Mouse (Mus musculus): ENCODE results near the gene Rapgef4. TPM values are rescaled to one million over a fixed set of nuclear protein-coding genes. Genes with fewer than 3 reads are reported as not detected.

The Rapgef4 gene
- polyA plus RNA-seq, 1 experiment from 2014 or later: 5.3 TPM

DNA sequence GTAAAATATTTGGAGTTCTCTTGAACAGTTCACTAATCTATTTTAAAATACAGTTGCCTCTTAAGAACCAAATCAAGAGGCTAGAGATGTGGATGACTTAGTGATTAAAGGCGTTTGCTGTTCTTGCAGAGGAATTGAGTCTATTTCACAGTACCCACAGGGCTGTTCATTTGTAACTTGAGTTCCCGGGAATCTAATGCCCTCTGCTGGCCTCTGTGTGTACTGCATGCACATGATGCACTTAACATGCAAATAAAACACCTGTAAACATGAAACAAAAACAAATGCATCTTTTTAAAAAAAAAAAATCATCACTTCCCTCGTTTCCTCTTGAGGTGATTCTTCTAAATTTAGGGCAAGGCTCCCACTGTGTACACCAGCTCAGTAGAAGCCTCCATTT lies 238.9 kb downstream of the Rapgef4 start:
- no peak for ATAC-seq (ENCODE audit: insufficient number of reproducible peaks, low FRiP score)
- 29% methylated on average over 3 of the region's 3 CpGs for WGBS

DNA sequence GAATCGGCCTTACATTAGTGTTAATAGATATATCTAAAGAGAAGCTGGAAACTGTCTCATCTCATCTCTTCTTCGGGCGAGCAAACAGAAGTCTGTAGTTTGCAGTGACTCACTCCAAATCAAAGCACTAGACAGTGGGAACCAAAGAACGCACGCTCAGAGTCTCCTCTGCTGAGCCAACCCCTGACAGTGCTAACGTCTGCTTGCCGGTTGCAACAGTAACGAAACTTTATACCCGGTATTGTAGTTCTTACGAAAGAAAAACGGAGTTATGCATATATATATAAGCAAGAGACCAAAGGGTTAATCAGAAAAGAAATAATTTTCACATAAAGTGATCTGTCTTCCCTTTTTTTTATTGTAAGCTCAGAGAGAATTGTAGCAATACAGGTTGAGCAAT lies 240.2 kb downstream of the Rapgef4 start:
- Histone ChIP-seq H3K27me3 (replicated peaks) (no peaks in the 10 kb centered on the region), H3K36me3 (no peaks in the 10 kb centered on the region), H3K9ac (no peak overlapping the region), H3K4me3 (no peak overlapping the region), H3K4me1 (replicated peaks) (peaks cover 8% of the 10 kb centered on the region), H3K9me3 (replicated peaks) (no peaks in the 10 kb centered on the region), H3K4me2 (no peak overlapping the region), H3K27ac (ENCODE audit: poor library complexity, severe bottlenecking) (no peak overlapping the region)
- ATAC-seq (ENCODE audit: insufficient number of reproducible peaks, low FRiP score): no peak
- WGBS: 69% methylated on average over 11 of the region's 11 CpGs

More for the DNA sequence above, 238.9 kb downstream of the Rapgef4 start:
- Histone ChIP-seq H3K4me1 (replicated peaks) (peaks cover 8% of the 10 kb centered on the region), H3K9ac (no peak overlapping the region), H3K4me3 (no peak overlapping the region), H3K9me3 (replicated peaks) (no peaks in the 10 kb centered on the region), H3K4me2 (no peak overlapping the region), H3K27ac (ENCODE audit: poor library complexity, severe bottlenecking) (no peak overlapping the region), H3K36me3 (no peaks in the 10 kb centered on the region), H3K27me3 (replicated peaks) (no peaks in the 10 kb centered on the region)

DNA sequence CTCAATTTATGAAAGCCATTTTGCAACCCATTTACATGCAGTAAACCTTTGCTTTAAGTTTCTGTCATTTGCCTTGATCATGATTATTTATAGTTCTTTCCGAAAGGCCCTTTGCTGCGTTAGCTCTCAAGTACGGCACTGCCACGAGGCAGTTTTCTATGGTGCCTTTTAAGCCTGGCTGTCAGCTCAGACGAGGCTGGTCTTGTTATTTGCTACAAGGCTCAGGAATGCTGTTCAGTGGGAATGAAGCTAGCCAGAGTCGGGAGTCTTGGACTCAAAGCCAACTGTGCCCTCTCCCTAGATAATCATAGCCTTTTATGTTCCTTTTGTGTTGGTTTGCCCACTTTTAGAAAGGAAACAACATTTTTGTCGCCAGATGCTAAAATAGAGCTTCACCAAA lies 240.7 kb downstream of the Rapgef4 start:
- peaks cover 8% of the 10 kb centered on the region for H3K4me1 ChIP-seq (replicated peaks)
- no peaks in the 10 kb centered on the region for H3K27me3 ChIP-seq (replicated peaks)
- peak overlapping the region; percentile 32 for H3K27ac ChIP-seq (ENCODE audit: poor library complexity, severe bottlenecking)
- WGBS: 37% methylated on average over 7 of the region's 7 CpGs
- H3K4me3 ChIP-seq: no peak overlapping the region
- no peaks in the 10 kb centered on the region for H3K36me3 ChIP-seq
- no peak for ATAC-seq (ENCODE audit: insufficient number of reproducible peaks, low FRiP score)
- H3K9me3 ChIP-seq (replicated peaks): no peaks in the 10 kb centered on the region
- H3K4me2 ChIP-seq: no peak overlapping the region
- H3K9ac ChIP-seq: no peak overlapping the region

DNA sequence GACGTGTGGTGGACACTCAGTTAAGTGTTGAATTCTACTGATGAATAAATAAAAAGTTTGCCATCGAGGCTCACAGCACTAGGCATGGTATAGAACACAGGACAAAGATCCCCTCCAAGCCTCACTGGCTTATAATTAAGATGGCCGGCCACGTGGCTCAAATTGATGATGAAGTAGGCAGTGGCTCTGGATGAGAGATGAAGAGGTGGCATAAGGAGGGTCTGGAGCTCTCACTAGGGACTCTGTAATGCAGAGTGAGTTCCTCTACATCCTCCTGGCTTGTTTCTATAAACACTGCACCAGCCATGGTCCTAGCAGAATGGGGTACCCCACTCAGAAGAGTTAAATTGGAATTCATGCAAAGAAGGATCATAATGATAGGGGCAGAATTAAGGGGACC lies 241.2 kb downstream of the Rapgef4 start:
- Histone ChIP-seq H3K27ac (ENCODE audit: poor library complexity, severe bottlenecking) (no peak overlapping the region), H3K4me2 (no peak overlapping the region), H3K4me3 (no peak overlapping the region), H3K4me1 (replicated peaks) (peaks cover 8% of the 10 kb centered on the region), H3K36me3 (no peaks in the 10 kb centered on the region), H3K9ac (no peak overlapping the region), H3K27me3 (replicated peaks) (no peaks in the 10 kb centered on the region), H3K9me3 (replicated peaks) (no peaks in the 10 kb centered on the region)
- ATAC-seq (ENCODE audit: insufficient number of reproducible peaks, low FRiP score): no peak
- 82% methylated on average over 4 of the region's 4 CpGs for WGBS

DNA sequence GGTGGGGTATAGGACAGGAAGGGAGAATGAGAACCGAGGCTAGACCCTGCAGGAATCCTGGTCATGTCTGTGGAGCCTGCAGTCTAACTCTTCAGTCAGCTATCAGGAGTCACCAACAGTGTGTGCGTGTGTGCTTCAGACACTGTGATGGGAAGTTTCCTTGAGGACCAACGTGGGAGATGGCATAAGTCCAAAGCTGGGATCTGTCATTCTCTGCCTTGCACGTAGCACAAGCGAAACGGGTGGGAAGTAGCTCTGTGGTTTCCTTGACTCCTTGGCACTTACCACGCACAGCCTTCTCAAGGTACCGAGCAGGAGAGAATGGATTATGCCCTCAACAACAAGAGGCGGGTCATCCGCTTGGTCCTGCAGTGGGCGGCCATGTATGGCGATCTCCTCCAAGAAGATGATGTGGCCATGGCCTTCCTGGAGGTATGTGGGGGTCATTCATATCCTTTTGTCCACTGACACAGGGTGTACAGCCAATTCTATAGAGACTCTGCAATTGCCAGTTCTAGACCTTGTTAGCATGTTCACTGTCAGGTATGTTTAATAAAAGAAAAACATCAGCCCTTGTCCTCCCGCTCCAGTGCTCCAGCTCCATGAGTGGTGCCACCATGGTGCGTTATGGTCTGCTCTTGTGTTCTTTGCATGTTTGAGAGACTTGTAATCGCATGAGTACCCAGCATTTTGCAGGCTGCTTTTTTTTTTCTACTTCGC lies 241.9 kb downstream of the Rapgef4 start:
- Histone ChIP-seq H3K9ac (no peak overlapping the region), H3K27me3 (replicated peaks) (no peaks in the 10 kb centered on the region), H3K36me3 (no peaks in the 10 kb centered on the region), H3K4me3 (no peak overlapping the region), H3K9me3 (replicated peaks) (no peaks in the 10 kb centered on the region), H3K4me2 (no peak overlapping the region), H3K27ac (ENCODE audit: poor library complexity, severe bottlenecking) (no peak overlapping the region), H3K4me1 (replicated peaks) (peaks cover 8% of the 10 kb centered on the region)
- no peak for ATAC-seq (ENCODE audit: insufficient number of reproducible peaks, low FRiP score)
- 84% methylated on average over 16 of the region's 16 CpGs for WGBS

DNA sequence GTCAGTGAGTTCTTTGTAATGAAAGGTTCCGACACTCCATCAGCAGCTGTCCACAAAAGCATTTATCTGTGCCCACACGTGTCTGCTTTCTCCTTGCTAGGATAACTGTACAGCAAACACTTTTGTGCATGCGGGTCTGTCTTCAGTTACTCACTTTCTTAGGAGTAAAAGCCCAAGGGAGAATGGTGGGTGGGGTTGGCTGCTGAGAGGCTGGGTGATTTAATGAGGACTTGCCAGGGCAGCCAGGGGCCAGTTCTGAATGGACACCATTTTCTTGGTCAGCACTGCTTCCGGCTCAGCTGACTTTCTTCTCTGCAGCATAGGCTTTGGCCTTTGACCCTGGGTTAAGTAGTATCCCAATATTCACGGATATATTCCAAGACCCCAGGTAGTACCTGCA lies 242.4 kb downstream of the Rapgef4 start:
- ATAC-seq (ENCODE audit: insufficient number of reproducible peaks, low FRiP score): no peak
- no peaks in the 10 kb centered on the region for H3K9me3 ChIP-seq (replicated peaks)
- WGBS: 60% methylated on average over 5 of the region's 5 CpGs
- no peak overlapping the region for H3K27ac ChIP-seq (ENCODE audit: poor library complexity, severe bottlenecking)
- H3K4me2 ChIP-seq: no peak overlapping the region
- H3K27me3 ChIP-seq (replicated peaks): no peaks in the 10 kb centered on the region
- H3K4me3 ChIP-seq: no peak overlapping the region
- H3K36me3 ChIP-seq: no peaks in the 10 kb centered on the region
- H3K4me1 ChIP-seq (replicated peaks): peaks cover 8% of the 10 kb centered on the region
- H3K9ac ChIP-seq: no peak overlapping the region

DNA sequence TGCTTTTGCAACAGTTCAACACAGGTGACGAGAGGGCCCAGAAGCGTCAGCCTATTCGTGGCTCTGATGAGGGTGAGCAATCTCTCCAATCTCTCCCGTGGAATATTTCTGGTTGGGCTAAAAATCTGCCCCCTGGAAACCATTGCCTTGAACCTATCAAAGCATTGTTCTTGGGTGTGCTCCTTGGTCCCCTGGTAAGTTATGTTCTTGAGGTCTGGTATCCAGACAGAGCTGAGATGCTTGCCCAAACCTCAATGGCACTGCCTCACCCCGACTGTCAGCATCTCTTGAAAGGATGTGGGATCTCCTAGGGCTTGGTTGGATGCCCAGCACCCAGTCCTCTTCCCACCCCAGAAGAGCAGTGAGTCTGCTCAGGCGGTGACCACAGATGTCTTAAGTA lies 245.0 kb downstream of the Rapgef4 start:
- Histone ChIP-seq H3K27me3 (replicated peaks) (no peaks in the 10 kb centered on the region), H3K9ac (no peak overlapping the region), H3K36me3 (no peaks in the 10 kb centered on the region), H3K4me3 (no peak overlapping the region), H3K27ac (ENCODE audit: poor library complexity, severe bottlenecking) (no peak overlapping the region), H3K4me1 (replicated peaks) (peaks cover 11% of the 10 kb centered on the region), H3K9me3 (replicated peaks) (no peaks in the 10 kb centered on the region), H3K4me2 (no peak overlapping the region)
- WGBS: 76% methylated on average over 6 of the region's 6 CpGs
- ATAC-seq (ENCODE audit: insufficient number of reproducible peaks, low FRiP score): no peak

DNA sequence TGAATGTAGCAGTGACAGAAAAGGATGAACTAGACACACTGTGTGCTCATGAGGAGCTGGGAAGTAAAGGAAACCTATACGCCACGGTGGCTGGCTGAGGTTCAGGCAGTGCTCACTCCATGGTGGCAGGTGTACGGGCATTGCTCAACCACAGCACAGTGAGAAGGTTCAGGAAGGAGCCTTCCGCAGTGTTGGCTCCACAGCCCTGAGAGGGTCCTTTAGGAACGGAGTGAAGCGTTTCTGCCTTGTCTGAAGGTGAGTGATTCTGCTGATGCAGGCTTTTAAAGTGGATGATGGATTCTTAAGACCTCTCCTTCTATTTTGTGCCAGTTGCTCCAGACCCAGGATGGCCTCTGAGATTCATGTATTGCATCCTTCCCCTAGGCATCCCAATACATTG lies 246.4 kb downstream of the Rapgef4 start:
- H3K9me3 ChIP-seq (replicated peaks): no peaks in the 10 kb centered on the region
- WGBS: 93% methylated on average over 6 of the region's 6 CpGs
- no peak for ATAC-seq (ENCODE audit: insufficient number of reproducible peaks, low FRiP score)
- H3K4me1 ChIP-seq (replicated peaks): peaks cover 8% of the 10 kb centered on the region
- H3K4me3 ChIP-seq: no peak overlapping the region
- H3K4me2 ChIP-seq: no peak overlapping the region
- H3K9ac ChIP-seq: no peak overlapping the region
- H3K27ac ChIP-seq (ENCODE audit: poor library complexity, severe bottlenecking): no peak overlapping the region
- no peaks in the 10 kb centered on the region for H3K36me3 ChIP-seq
- H3K27me3 ChIP-seq (replicated peaks): no peaks in the 10 kb centered on the region

DNA sequence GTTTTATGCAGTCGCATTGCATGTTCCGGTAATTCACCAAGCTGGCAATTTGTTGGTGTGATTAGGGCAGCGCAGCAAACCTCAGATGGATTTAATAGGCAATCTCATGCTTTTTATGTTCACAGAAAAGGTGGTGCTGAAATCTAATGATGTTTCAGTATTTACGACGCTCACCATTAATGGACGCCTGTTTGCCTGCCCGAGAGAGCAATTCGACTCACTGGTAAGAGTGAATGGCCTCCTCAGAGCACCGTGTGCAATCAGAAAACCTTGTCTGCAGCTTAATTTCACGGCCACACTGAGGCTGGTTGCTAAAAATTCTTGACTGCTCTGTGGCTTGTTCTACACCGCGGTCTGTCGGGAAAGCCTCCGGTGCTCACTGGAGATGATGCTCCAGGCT lies 247.8 kb downstream of the Rapgef4 start:
- Histone ChIP-seq H3K4me2 (no peak overlapping the region), H3K9ac (no peak overlapping the region), H3K9me3 (replicated peaks) (no peaks in the 10 kb centered on the region), H3K4me1 (replicated peaks) (peaks cover 8% of the 10 kb centered on the region), H3K27me3 (replicated peaks) (no peaks in the 10 kb centered on the region), H3K27ac (ENCODE audit: poor library complexity, severe bottlenecking) (no peak overlapping the region), H3K4me3 (no peak overlapping the region), H3K36me3 (no peaks in the 10 kb centered on the region)
- 87% methylated on average over 14 of the region's 14 CpGs for WGBS
- ATAC-seq (ENCODE audit: insufficient number of reproducible peaks, low FRiP score): no peak

DNA sequence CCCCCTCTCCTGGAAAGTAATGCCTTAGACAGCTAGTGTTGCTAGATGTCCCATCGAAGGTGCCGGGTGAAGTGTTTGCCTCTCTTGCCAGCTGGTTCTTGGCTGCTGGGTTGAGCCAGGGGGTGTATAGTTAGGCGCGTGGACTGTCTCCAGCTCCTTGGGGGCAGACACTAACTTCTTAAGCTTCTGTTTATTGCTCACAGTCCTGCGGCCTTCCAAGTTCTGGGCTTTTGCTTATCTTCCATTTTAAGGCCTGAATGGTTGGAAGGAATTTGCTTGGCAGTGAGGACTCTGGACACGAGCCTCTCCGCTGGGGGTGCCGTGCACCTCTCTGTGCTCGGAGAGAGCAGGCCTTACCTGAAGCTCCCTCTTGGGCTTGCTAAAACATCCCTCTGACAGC lies 249.5 kb downstream of the Rapgef4 start:
- no peak for ATAC-seq (ENCODE audit: insufficient number of reproducible peaks, low FRiP score)
- Histone ChIP-seq H3K4me3 (no peak overlapping the region), H3K9me3 (replicated peaks) (no peaks in the 10 kb centered on the region), H3K27me3 (replicated peaks) (no peaks in the 10 kb centered on the region), H3K27ac (ENCODE audit: poor library complexity, severe bottlenecking) (no peak overlapping the region), H3K4me2 (no peak overlapping the region), H3K9ac (no peak overlapping the region), H3K36me3 (no peaks in the 10 kb centered on the region), H3K4me1 (replicated peaks) (peaks cover 12% of the 10 kb centered on the region)
- 72% methylated on average over 9 of the region's 9 CpGs for WGBS

DNA sequence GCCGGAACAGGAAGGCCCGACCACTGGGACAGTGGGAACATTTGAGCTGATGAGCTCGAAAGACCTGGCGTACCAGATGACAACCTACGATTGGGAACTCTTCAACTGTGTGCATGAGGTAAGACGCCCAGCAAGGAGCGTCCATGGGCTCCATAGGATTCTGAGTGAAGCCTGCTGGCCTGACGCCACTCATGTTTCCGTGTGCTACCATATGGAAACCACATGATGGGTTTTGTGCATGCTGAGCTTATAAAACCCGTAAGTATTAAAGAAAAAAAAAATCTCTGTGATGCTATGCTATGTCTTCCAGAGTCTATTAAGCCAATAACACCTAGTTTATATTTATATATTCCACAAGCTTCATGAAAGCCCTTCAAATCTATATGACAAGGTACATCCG lies 253.0 kb downstream of the Rapgef4 start:
- H3K9ac ChIP-seq: no peak overlapping the region
- WGBS: 87% methylated on average over 11 of the region's 11 CpGs
- no peak overlapping the region for H3K27ac ChIP-seq (ENCODE audit: poor library complexity, severe bottlenecking)
- H3K36me3 ChIP-seq: no peaks in the 10 kb centered on the region
- no peak overlapping the region for H3K4me3 ChIP-seq
- no peaks in the 10 kb centered on the region for H3K9me3 ChIP-seq (replicated peaks)
- H3K4me1 ChIP-seq (replicated peaks): peaks cover 23% of the 10 kb centered on the region
- no peak for ATAC-seq (ENCODE audit: insufficient number of reproducible peaks, low FRiP score)
- no peak overlapping the region for H3K4me2 ChIP-seq
- H3K27me3 ChIP-seq (replicated peaks): no peaks in the 10 kb centered on the region

DNA sequence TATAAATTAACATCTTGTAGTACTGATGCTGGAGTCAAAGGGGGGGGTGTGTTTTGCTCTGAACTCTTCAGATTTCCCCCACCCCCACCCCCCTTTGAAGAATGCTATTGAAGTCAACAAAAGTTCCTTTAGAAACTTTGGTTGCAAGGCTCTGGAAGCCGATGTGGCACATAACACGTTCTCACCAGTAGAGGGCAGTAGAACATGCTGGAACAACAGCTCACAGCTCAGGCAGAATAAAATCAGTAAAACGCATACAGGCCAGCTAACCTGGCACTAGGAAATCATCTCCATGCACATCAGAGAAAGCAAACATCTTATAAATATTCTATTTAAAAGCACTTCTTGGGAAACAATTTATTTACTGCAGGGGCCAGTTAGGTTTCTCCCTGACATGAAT lies 253.9 kb downstream of the Rapgef4 start:
- Histone ChIP-seq H3K27ac (ENCODE audit: poor library complexity, severe bottlenecking) (peak overlapping the region; percentile 99), H3K36me3 (no peaks in the 10 kb centered on the region), H3K27me3 (replicated peaks) (no peaks in the 10 kb centered on the region), H3K9me3 (replicated peaks) (no peaks in the 10 kb centered on the region), H3K4me3 (no peak overlapping the region), H3K9ac (no peak overlapping the region), H3K4me2 (no peak overlapping the region), H3K4me1 (replicated peaks) (peaks cover 26% of the 10 kb centered on the region)
- ATAC-seq (ENCODE audit: insufficient number of reproducible peaks, low FRiP score): peak; percentile 55; the same call in 1 of the 2 replicates
- WGBS: 2% methylated on average over 3 of the region's 3 CpGs
